Mouse (Mus musculus): ENCODE measurements around the gene Irf1.

The Irf1 gene

GRCm38 (mm10) chr11:53769760-53770124 lies at the start of gene Irf1:
Gene Irf1, plus strand, starts transcription at chr11:53770014.
- DNase-seq: peak; percentile 98

- DNase-seq: no peak
Observed at GRCm38 (mm10) chr11:53720715-53721114, 49.1 kb upstream of the Irf1 start, which contains the start of gene Il5. Gene Il5, plus strand, starts transcription at chr11:53720794.

- no peak for DNase-seq
Observed at GRCm38 (mm10) chr11:53731457-53731856, 38.4 kb upstream of the Irf1 start.

GRCm38 (mm10) chr11:53732244-53732643 lies 37.6 kb upstream of the Irf1 start:
- no peak for DNase-seq

GRCm38 (mm10) chr11:53733824-53734223 lies 36.0 kb upstream of the Irf1 start:
- DNase-seq: no peak

- no peak for DNase-seq
Observed at GRCm38 (mm10) chr11:53734431-53734830, 35.4 kb upstream of the Irf1 start.

GRCm38 (mm10) chr11:53734970-53735681 lies 34.7 kb upstream of the Irf1 start:
- DNase-seq: no peak

GRCm38 (mm10) chr11:53735682-53736245 lies 34.0 kb upstream of the Irf1 start:
- DNase-seq: peak; percentile 75

GRCm38 (mm10) chr11:53736771-53737572 lies 32.8 kb upstream of the Irf1 start:
- DNase-seq: peak; percentile 91

- DNase-seq: peak; percentile 82
Observed at GRCm38 (mm10) chr11:53737573-53737946, 32.3 kb upstream of the Irf1 start.

- DNase-seq: peak; percentile 54
Observed at GRCm38 (mm10) chr11:53742353-53742752, 27.5 kb upstream of the Irf1 start.

- no peak for DNase-seq
Observed at GRCm38 (mm10) chr11:53745260-53745659, 24.6 kb upstream of the Irf1 start.

GRCm38 (mm10) chr11:53747985-53748384 lies 21.8 kb upstream of the Irf1 start:
- no peak for DNase-seq

- no peak for DNase-seq
Observed at GRCm38 (mm10) chr11:53748614-53749013, 21.2 kb upstream of the Irf1 start.

GRCm38 (mm10) chr11:53749306-53749705 lies 20.5 kb upstream of the Irf1 start:
- no peak for DNase-seq

GRCm38 (mm10) chr11:53749716-53750352 lies 20.0 kb upstream of the Irf1 start:
- DNase-seq: no peak

GRCm38 (mm10) chr11:53755011-53755595 lies 14.7 kb upstream of the Irf1 start:
- DNase-seq: no peak

GRCm38 (mm10) chr11:53757612-53758011 lies 12.2 kb upstream of the Irf1 start:
- no peak for DNase-seq

GRCm38 (mm10) chr11:53758033-53758432 lies 11.8 kb upstream of the Irf1 start:
- DNase-seq: peak; percentile 66

GRCm38 (mm10) chr11:53758791-53759351 lies 10.9 kb upstream of the Irf1 start:
- peak; percentile 72 for DNase-seq

- DNase-seq: no peak
Observed at GRCm38 (mm10) chr11:53759545-53760406, 10.0 kb upstream of the Irf1 start.

GRCm38 (mm10) chr11:53761284-53761683 lies 8.5 kb upstream of the Irf1 start:
- no peak for DNase-seq

All from lung, postnatal 10 days (tissue).